Mouse (Mus musculus) thymus, postnatal 25 days (tissue): ENCODE measurements around the gene Mrps18b.
A peak's percentile ranks its signal among the peaks of the same experiment; 100 is the strongest.
"Not testable (repeated sequence)": the region's sequence is repeated elsewhere in the genome, so short reads cannot be mapped to it uniquely, and the experiment has no call there.

Source experiments
- DNase-seq: peaks from one replicate; pipeline ENCODE4 v3.0.0; 2022

The Mrps18b gene

DNA sequence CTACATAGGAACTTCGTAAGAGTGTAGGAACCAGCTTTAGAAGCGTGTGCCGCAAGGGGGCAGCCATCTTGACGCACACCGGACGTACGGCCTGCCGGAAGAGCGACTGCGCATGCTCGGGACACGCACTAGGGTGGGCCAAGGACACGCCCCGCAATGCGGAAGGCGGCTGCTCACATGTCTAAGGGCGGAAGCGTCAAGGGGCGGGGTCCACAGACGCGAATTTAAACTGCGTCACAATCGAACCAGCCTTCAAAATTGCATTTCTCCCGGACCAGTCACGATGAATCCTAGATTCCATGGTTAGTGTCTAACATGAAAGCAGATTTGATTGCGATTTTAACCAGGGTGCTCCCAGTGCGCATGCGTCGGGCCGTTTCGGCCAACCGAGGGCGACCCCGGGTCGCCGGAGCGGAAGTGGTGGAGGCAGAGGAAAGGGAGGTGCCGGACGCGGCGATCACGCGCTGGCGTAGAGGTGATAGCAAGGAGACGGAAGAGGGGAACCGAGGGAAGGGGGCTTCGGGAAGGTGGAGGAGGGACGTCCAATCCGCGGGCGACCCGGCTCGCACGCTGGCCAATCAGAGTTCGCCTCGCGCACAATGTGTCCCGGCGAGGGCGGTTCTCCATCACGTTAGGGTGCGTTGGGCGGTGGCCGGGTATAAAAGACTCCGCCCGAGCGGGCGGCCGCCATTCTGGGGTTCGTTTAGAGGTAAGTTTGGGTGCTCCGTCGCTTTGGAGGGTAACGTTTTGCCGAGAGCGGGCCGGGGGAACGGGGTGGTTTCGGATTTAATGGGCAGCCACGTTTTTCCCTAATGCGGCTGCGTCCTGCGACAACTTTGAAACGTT, at the start of gene Mrps18b, which contains the start of gene Ppp1r10:
Gene Mrps18b, minus strand, starts transcription at position 93 of the 846 bp plus-strand sequence.
Gene Ppp1r10, plus strand, starts transcription at position 138 of the 846 bp plus-strand sequence.
- peak; percentile 98 for DNase-seq

- DNase-seq: no peak
Measured at GRCm38 (mm10) chr17:35963279-35963678, 47.1 kb upstream of the Mrps18b start.

DNA sequence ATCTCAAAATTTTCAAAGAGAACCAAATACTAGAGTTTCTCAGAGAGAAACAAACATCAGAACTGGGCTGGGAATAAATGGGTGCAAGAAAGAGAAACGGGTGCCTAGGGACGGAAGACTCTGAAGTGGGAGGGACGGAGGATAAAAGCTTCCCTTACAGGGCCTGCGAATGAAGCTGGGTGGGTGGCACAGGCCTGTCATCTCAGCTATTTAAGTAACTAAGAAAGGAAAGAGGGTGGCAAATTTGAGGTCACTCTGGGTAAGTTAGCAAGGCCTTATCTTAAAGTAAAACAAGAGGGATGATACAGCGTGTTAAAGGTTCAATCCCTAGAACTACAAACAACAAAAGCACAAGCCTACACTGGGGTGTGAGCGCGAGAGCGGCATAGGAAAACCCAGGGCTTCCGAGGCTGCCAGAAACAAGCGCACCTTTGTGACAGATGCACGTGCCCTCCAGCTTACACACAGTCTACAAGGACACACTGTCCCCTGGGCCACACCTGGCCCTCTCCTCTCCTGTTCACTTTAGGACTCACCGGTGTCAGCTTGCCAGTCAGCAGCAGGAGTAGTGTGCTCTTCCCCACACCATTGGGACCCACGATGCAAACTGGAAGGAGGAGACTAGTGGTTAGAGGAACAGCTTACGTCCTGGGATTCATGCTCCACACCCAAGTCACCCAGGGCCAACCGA, 42.5 kb upstream of the Mrps18b start:
- DNase-seq: no peak

GRCm38 (mm10) chr17:35954665-35955064, 38.5 kb upstream of the Mrps18b start:
- no peak for DNase-seq

- DNase-seq: not testable (repeated sequence)
Measured at GRCm38 (mm10) chr17:35952559-35952958, 36.4 kb upstream of the Mrps18b start.

DNA sequence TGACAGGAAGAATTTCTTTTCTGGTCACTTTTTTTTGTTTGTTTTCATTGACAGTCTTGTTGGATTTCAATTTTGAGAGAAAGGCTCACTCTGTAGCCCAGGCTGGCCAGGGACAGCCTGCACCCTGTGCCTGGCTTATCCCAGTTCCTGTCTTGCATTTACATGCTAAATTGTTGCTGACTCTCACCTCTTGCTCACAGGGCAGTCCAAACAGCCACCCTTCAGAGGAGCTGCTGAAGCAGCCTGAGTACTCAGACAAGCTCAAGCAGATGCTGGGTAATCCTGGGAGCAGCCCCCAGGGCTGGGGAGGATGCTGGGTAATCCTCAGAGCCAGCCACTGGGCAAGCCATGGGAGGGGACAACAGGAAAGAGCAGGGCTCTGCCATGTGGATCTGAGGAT, 34.8 kb upstream of the Mrps18b start:
- not testable (repeated sequence) for DNase-seq

DNA sequence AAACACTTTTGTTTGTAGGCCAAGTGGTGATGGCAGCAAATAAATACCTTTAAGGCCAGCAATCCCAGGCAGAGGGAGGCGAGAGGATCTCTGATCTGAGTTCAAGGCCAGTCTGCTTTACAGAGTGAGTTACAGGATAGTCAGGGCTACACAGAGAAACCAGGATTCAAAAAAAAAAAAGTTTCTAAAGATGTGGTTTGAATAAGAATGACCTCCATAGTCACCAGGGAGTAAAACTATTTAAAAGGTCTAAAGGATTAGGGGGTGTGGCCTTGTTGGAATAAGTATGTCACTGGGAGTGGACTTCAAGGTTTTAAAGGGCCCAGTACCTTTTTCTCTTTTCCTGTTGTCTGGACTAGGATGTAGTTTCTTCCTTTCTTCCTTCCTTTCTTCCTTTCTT, 23.8 kb upstream of the Mrps18b start:
- no peak for DNase-seq

GRCm38 (mm10) chr17:35939108-35939507, 22.9 kb upstream of the Mrps18b start:
- DNase-seq: no peak

DNA sequence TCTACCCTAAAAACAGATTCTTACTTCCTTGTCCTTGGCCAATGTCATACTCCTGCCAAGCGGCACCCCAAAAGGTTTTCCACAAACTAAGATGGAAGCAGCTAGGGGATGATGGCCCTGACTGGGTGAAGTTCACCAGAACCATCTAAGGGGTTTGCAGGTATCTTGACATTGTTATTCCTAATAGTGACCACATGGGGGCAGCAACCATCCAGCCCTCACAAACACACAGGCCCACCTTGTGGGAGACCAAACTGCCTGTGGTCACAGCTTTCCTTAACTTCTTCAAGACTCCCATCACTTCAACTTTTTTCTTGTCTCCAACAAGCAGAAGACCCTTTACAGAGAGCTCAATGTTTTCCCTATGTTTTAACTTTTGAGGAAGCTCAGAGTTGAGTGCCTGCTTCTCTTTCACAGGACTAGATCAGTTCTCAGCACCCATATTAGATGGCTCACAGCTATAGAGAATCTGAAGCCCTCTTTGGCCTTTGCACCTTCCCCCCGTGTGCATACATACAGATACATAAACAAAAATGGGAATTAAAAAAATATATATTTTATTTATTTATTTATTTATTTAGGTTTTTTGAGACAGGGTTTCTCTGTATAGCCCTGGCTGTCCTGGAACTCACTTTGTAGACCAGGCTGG, 21.6 kb upstream of the Mrps18b start:
- peak; percentile 68 for DNase-seq

DNA sequence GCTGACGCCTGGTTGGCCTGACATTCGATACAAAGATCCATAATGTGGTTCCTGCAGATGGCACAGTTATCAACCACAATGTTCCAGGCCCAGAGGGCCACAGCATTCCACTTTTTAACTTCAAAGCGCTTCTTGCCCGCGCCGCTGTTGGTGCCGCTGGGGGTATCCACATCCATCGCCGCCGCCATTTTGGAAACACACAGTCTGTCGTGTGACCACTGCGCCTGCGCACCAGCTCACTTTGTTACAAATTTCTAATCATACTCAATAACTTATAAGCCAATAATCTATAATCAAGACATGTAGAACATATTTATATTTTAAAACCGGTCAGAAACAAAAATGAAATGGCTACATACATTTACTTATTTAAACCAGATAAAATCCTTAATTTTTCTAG, 19.6 kb upstream of the Mrps18b start:
- DNase-seq: not testable (repeated sequence)

- no peak for DNase-seq
Measured at GRCm38 (mm10) chr17:35932608-35933007, 16.4 kb upstream of the Mrps18b start.

- DNase-seq: no peak
Measured at GRCm38 (mm10) chr17:35930627-35931026, 14.4 kb upstream of the Mrps18b start.

DNA sequence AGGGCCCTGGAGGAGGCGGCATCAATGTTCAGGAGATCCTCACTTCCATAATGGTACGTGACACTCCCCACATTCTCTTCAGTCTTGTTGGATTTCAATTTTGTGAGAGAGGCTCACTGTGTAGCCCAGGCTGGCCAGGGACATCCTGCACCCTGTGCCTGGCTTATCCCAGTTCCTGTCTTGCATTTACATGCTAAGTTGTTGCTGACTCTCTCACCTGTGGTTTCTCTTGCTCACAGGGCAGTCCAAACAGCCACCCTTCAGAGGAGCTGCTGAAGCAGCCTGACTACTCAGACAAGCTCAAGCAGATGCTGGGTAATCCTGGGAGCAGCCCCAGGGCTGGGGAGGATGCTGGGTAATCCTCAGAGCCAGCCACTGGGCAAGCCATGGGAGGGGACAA, 13.3 kb upstream of the Mrps18b start:
- no peak for DNase-seq

DNA sequence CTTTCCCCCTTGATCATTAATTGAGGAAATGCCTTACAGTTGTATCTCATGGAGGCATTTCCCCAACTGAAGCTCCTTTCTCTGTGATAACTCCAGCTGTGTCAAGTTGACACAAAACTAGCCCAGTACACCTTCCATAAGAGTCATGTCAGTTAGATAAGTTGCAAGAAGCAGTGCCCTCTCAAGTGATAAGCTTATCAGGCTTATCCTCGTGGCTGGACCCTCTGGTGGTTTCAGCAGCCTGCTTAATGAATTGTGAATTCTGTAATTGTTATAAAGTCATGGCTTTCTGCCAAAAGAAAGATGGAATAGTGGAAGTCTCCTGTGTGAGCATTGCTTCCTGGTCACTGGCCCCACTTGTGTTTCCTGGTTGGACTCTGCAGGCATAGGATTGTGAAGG, 11.3 kb upstream of the Mrps18b start:
- no peak for DNase-seq

DNA sequence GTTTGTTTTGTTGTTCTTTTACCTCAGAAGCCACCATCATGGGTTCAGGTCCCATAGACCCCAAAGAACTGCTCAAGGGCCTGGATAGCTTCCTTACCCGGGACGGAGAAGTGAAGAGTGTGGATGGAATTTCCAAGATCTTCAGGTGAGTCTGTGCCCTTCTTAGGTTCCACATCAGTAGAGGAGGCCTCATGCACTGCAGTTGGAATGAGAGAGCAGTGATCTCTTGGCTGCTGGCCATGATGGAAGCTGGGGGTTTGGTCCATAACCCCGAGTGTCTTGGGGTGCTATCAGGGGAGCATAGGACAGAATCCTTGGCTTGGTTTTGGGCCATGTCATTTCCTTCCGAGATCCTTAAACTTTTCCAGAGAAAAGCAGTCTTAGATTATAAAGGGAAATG, 7.1 kb upstream of the Mrps18b start:
- no peak for DNase-seq

DNA sequence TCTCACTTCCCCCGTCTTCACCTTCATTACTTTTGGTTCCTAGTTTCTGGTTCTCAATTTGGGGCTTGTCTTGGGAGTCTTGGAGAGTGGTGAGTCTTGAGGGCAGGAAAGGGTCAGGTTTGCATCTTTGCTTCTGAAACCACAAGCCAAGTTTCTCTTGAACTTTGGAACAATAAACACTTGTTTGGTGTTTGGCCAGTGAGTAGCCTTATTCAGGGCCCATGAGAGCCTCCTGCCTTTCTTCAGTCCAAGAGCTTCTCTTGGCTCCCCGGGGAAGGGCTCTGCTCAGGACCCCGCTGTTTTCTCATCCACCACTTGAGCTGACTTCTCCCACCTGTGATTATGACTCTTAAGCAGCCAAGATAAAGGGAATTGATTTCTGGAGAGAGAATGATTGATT, 6.4 kb upstream of the Mrps18b start:
- no peak for DNase-seq

GRCm38 (mm10) chr17:35921710-35922109, 5.5 kb upstream of the Mrps18b start:
- DNase-seq: no peak

DNA sequence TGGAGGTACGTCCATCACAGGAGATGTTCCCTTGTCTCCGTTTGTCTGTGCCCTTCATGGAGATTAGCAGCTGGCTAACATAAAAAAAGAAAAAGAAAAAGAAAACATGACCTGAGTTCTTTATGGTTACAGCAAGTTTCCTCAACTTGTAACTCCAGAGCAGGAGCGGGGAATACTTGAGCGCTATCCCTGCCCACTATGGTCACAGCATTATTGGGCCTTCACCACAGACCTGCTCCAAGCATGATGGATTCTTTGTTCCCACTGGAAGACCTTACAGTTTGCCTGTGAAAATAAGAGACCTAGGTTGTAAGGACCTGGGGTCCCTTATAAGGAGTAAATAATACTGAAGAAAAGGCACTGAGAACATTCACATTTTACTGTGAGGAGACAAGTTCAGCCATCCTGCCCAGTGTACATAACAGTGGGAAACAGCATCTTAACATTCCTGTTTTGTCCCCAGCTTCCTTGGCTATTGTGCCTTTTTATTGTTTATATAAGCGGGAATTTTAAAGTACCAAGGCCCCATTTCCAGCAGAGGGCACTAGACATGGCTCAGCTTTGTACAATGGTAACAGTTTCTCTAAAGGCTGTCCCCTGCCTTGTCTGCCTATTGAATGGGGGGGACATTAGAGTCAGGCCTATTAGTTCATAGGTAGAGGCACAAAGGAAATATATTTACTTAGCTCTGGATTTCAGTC, 4.8 kb upstream of the Mrps18b start:
- peak; percentile 35 for DNase-seq

DNA sequence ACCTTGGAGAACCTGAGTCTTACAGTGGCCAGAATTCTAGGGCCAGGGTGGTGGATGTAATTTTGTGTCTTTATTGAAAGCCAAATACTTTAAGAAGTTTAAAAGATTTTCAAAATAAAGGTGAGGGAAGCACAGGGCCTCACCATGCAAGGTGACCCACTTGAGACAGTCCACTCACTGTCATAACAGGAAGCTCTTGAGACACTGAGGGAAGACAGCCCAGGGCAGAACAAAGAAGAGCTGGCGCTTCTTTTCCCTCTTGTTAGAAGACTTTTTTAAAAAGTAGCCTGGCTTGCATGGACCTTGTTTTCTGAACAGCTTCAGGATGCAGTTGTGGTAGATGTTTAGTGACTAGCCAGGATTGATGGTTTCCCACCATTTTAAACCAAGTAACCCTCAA, 4.2 kb upstream of the Mrps18b start:
- no peak for DNase-seq

- DNase-seq: no peak
Measured at GRCm38 (mm10) chr17:35919864-35920301, 3.7 kb upstream of the Mrps18b start.

- DNase-seq: peak; percentile 97
Measured at GRCm38 (mm10) chr17:35919060-35919715, 3.0 kb upstream of the Mrps18b start.
